Mouse (Mus musculus) gastrocnemius, postnatal 36 days (tissue): Measurements from ENCODE around the gene A630089N07Rik. TPM values are rescaled to one million over a fixed set of nuclear protein-coding genes. Genes with fewer than 3 reads are reported as not detected.
A peak's percentile ranks its signal among the peaks of the same experiment; 100 is the strongest.
"Not testable (repeated sequence)": the region's sequence is repeated elsewhere in the genome, so short reads cannot be mapped to it uniquely, and the experiment has no call there.

Experiments
- DNase-seq, 2 experiments: peaks; one replicate each; pipeline ENCODE4 v3.0.0; 2022
- intact Hi-C: fragments of 180-260 bp; cut with DNase I; formaldehyde crosslinking; loops from one replicate; pipeline ENCODE4 v1.15.1; 2025
- long read RNA-seq, 2 experiments: library from polyadenylated mRNA; stranded (forward); transcript quantifications; one replicate each; pipeline ENCODE4 v2.0.0; 2021
- total RNA-seq, 2 experiments: library from RNA; stranded (reverse); gene quantifications; 2 replicates each; pipeline ENCODE4 v1.2.3; 2021

The A630089N07Rik gene
- 1 to 10 TPM; 2.2 to 2.7 TPM for total RNA-seq
- long read RNA-seq, experiment 1: 0 reads
- long read RNA-seq, experiment 2, partial matches to known transcripts: 1 of 1 reads
- long read RNA-seq, experiment 2, other reads (novel, unspliced or antisense): 0 of 1 reads

GRCm38 (mm10) chr16:98081889-98082818 lies at the start of gene A630089N07Rik:
A630089N07Rik (minus strand) TSS chr16:98082450.
- intact Hi-C loops: not testable (repeated sequence)
- DNase-seq: peak; percentile 75 to 76

GRCm38 (mm10) chr16:98107109-98107508 lies 24.9 kb upstream of the A630089N07Rik start:
- intact Hi-C loops: no loop called here
- no peak for DNase-seq

- intact Hi-C loops, DNase-seq: not testable (repeated sequence)
These were observed 731 bp downstream of the A630089N07Rik start for GRCm38 (mm10) chr16:98081550-98081888.

GRCm38 (mm10) chr16:98081140-98081539 lies 1.1 kb downstream of the A630089N07Rik start:
- intact Hi-C loops, DNase-seq: not testable (repeated sequence)

GRCm38 (mm10) chr16:98079382-98079781 lies 2.9 kb downstream of the A630089N07Rik start:
- DNase-seq, intact Hi-C loops: not testable (repeated sequence)

- no peak for DNase-seq
These were observed 40.6 kb downstream of the A630089N07Rik start for GRCm38 (mm10) chr16:98041676-98042075.

GRCm38 (mm10) chr16:98034971-98035370 lies 47.3 kb downstream of the A630089N07Rik start:
- DNase-seq, intact Hi-C loops: not testable (repeated sequence)

More at GRCm38 (mm10) chr16:98041676-98042075, 40.6 kb downstream of the A630089N07Rik start:
- intact Hi-C loops: no loop called here

GRCm38 (mm10) chr16:98026186-98026585 lies 56.1 kb downstream of the A630089N07Rik start:
- intact Hi-C loops, DNase-seq: not testable (repeated sequence)

- DNase-seq: no peak
- intact Hi-C loops: no loop called here
These were observed 59.4 kb downstream of the A630089N07Rik start for GRCm38 (mm10) chr16:98022657-98023345.

- intact Hi-C loops: no loop called here
- DNase-seq: no peak
These were observed 60.2 kb downstream of the A630089N07Rik start for GRCm38 (mm10) chr16:98022081-98022480.

- intact Hi-C loops, DNase-seq: not testable (repeated sequence)
These were observed 84.9 kb downstream of the A630089N07Rik start for GRCm38 (mm10) chr16:97997383-97997731.

GRCm38 (mm10) chr16:97996616-97997382 lies 85.5 kb downstream of the A630089N07Rik start, which contains the start of gene B230307C23Rik:
B230307C23Rik (plus strand) TSS chr16:97997315.
- intact Hi-C loops: no loop called here
- DNase-seq: peak; percentile 68 to 70

GRCm38 (mm10) chr16:97995849-97996615 lies 86.2 kb downstream of the A630089N07Rik start:
- no peak for DNase-seq
- intact Hi-C loops: no loop called here

GRCm38 (mm10) chr16:97992477-97992876 lies 89.8 kb downstream of the A630089N07Rik start:
- not testable (repeated sequence) for DNase-seq
- intact Hi-C loops: loop anchor here (5.0 kb wide), 1 partner anchor 185 kb away; no protein-coding TSS in a partner anchor

GRCm38 (mm10) chr16:97991517-97991916 lies 90.7 kb downstream of the A630089N07Rik start:
- no peak for DNase-seq
- intact Hi-C loops: loop anchor here (5.0 kb wide), 1 partner anchor 184 kb away; no protein-coding TSS in a partner anchor

- intact Hi-C loops: no loop called here
These were observed 97.7 kb downstream of the A630089N07Rik start for GRCm38 (mm10) chr16:97984589-97984988.

GRCm38 (mm10) chr16:97981362-97981761 lies 100.9 kb downstream of the A630089N07Rik start:
- intact Hi-C loops: no loop called here
- DNase-seq: no peak

More at GRCm38 (mm10) chr16:97984589-97984988, 97.7 kb downstream of the A630089N07Rik start:
- no peak for DNase-seq

- intact Hi-C loops: no loop called here
- no peak for DNase-seq
These were observed 104.5 kb downstream of the A630089N07Rik start for GRCm38 (mm10) chr16:97977722-97978121.

- no peak for DNase-seq
- intact Hi-C loops: no loop called here
These were observed 105.0 kb downstream of the A630089N07Rik start for GRCm38 (mm10) chr16:97977277-97977676.
